Comparison of ENCODE assay signal across 8 mouse cellular contexts in genomic region chr11:88488941-88489724, GRCm38 (mm10).
DNase-seq lines count a peak whose midpoint lies in the region; ATAC-seq lines count a peak whose summit lies in the region.

No protein-coding gene starts in this region.

- WGBS in heart, embryonic 11.5 days (ENCODE audit: insufficient replicate concordance) = 79% methylated on average over 17 of the region's 17 CpGs

- no peaks in the 10 kb centered on the region for H3K36me3 ChIP-seq in heart, embryonic 11.5 days (ENCODE audit: control insufficient read depth, insufficient read depth, low read length)

- no peaks in the 10 kb centered on the region for H3K9me3 ChIP-seq in heart, embryonic 11.5 days (replicated peaks; ENCODE audit: control insufficient read depth, low read length)

- intact Hi-C loops in gastrocnemius, postnatal 14 days (cut with DNase I; ENCODE audit: low total_unique reads) = no loop called here

- H3K4me2 ChIP-seq in heart, embryonic 11.5 days = no peak overlapping the region

- no peak for ATAC-seq in heart, embryonic 11.5 days (replicated peaks; ENCODE audit: insufficient number of reproducible peaks, low FRiP score, low TSS enrichment)

- H3K27me3 ChIP-seq in heart, embryonic 11.5 days (ENCODE audit: control insufficient read depth, insufficient read depth, low read length) = no peaks in the 10 kb centered on the region

- peaks cover 42% of the 10 kb centered on the region for H3K4me1 ChIP-seq in heart, embryonic 11.5 days (ENCODE audit: control insufficient read depth, insufficient read depth, low read length)

- H3K4me3 ChIP-seq in heart, embryonic 11.5 days (ENCODE audit: low read depth, low read length) = no peak overlapping the region

- peak; percentile 24 for DNase-seq in gastrocnemius, postnatal 14 days
- no peak for DNase-seq in gastrocnemius, postnatal 4 days (ENCODE audit: low spot score in 2 of 2)
- DNase-seq in cerebellum, adult 8-10 months = peak; percentile 57
- DNase-seq in kidney, postnatal 14 days = peak; percentile 61
- no peak for DNase-seq in urinary bladder, postnatal 10 days (ENCODE audit: low spot score)
- DNase-seq in c-Kit-positive CD71-positive TER-119-positive erythroid progenitor cells, embryonic 14.5 days (ENCODE audit: low spot score) = no peak
- no peak for DNase-seq in lung, postnatal 36 days

- peak overlapping the region; percentile 32; the same call in 1 of the 2 replicates for H3K27ac ChIP-seq in heart, embryonic 11.5 days (ENCODE audit: low read depth, low read length)

- H3K9ac ChIP-seq in heart, embryonic 11.5 days (ENCODE audit: low read depth, low read length) = no peak overlapping the region

Comparison
In these comparisons a context has a peak if more than half of its experiments do, and no peak if none do; other contexts are left out.
1. DNase-seq: peak in gastrocnemius, postnatal 14 days (single experiment), cerebellum, adult 8-10 months (single experiment) and kidney, postnatal 14 days (single experiment); none in gastrocnemius, postnatal 4 days (0 of 2), urinary bladder, postnatal 10 days (single experiment), c-Kit-positive CD71-positive TER-119-positive erythroid progenitor cells, embryonic 14.5 days (single experiment) and lung, postnatal 36 days (single experiment).